Mouse (Mus musculus) thymus, postnatal 0 days (tissue): Measurements from ENCODE around the gene Taf8. TPM values are rescaled to one million over a fixed set of nuclear protein-coding genes. Genes with fewer than 3 reads are reported as not detected.
A peak's percentile ranks its signal among the peaks of the same experiment; 100 is the strongest.

Source experiments
- DNase-seq: peaks from one replicate; pipeline ENCODE4 v3.0.0-alpha.2; 2015; ENCODE audit warnings: low spot score
- polyA plus RNA-seq: library from polyadenylated mRNA; unstranded; fragments of >200 nt; fragmentation: Nextera tagmentation; extraction: Ambion mirVana; gene quantifications from 2 replicates; pipeline ENCODE4 v1.2.1, GENCODE M21; 2015

Gene Taf8
- polyA plus RNA-seq, 1 experiment from 2014 or later = 28.0 TPM

GRCm38 (mm10) chr17:47462209-47462608 is 39.9 kb downstream of the Taf8 start:
- no peak for DNase-seq

GRCm38 (mm10) chr17:47461688-47462087 is 40.4 kb downstream of the Taf8 start:
- no peak for DNase-seq

- no peak for DNase-seq
Measured at GRCm38 (mm10) chr17:47459341-47459919, 42.7 kb downstream of the Taf8 start.

- no peak for DNase-seq
Measured at GRCm38 (mm10) chr17:47458936-47459335, 43.2 kb downstream of the Taf8 start.

- no peak for DNase-seq
Measured at GRCm38 (mm10) chr17:47458310-47458709, 43.8 kb downstream of the Taf8 start.

GRCm38 (mm10) chr17:47454675-47455074 is 47.4 kb downstream of the Taf8 start:
- peak; percentile 72 for DNase-seq

- DNase-seq = no peak
Measured at GRCm38 (mm10) chr17:47452886-47453285, 49.2 kb downstream of the Taf8 start.

- DNase-seq = no peak
Measured at GRCm38 (mm10) chr17:47450880-47451565, 51.1 kb downstream of the Taf8 start.

- no peak for DNase-seq
Measured at GRCm38 (mm10) chr17:47450239-47450638, 51.9 kb downstream of the Taf8 start.

GRCm38 (mm10) chr17:47449432-47449831 is 52.7 kb downstream of the Taf8 start:
- DNase-seq = no peak

GRCm38 (mm10) chr17:47448523-47449372 is 53.3 kb downstream of the Taf8 start:
- no peak for DNase-seq

- DNase-seq = no peak
Measured at GRCm38 (mm10) chr17:47446561-47446960, 55.5 kb downstream of the Taf8 start.

GRCm38 (mm10) chr17:47446025-47446424 is 56.1 kb downstream of the Taf8 start:
- no peak for DNase-seq

GRCm38 (mm10) chr17:47445518-47445917 is 56.6 kb downstream of the Taf8 start:
- DNase-seq = no peak

GRCm38 (mm10) chr17:47444113-47444512 is 58.0 kb downstream of the Taf8 start:
- DNase-seq = no peak

GRCm38 (mm10) chr17:47442271-47442670 is 59.8 kb downstream of the Taf8 start:
- DNase-seq = no peak

GRCm38 (mm10) chr17:47441296-47442051 is 60.6 kb downstream of the Taf8 start:
- DNase-seq = no peak

- DNase-seq = no peak
Measured at GRCm38 (mm10) chr17:47440359-47440890, 61.7 kb downstream of the Taf8 start.

- DNase-seq = no peak
Measured at GRCm38 (mm10) chr17:47439396-47440028, 62.6 kb downstream of the Taf8 start.

- no peak for DNase-seq
Measured at GRCm38 (mm10) chr17:47438611-47439010, 63.5 kb downstream of the Taf8 start.
